8 mouse cellular contexts compared by ENCODE assay signal in genomic region chr15:80977620-80978334, GRCm38 (mm10). TPM values are rescaled to one million over a fixed set of nuclear protein-coding genes. Genes with fewer than 3 reads are reported as not detected.
DNase-seq lines count a peak whose midpoint lies in the region; ATAC-seq and TF ChIP-seq lines count a peak whose summit lies in the region.

Sgsm3 (plus strand) TSS chr15:80977765.

- H3K9me3 ChIP-seq in forebrain, embryonic 16.5 days (ENCODE audit: control insufficient read depth, low read length), result no peaks in the 10 kb centered on the region
- H3K9me3 ChIP-seq in lung, embryonic 14.5 days (ENCODE audit: low read depth, low read length), result no peaks in the 10 kb centered on the region

- intact Hi-C loops in heart, postnatal 36 days (cut with DNase I), result no loop called here

- H3K4me1 ChIP-seq in forebrain, embryonic 16.5 days (replicated peaks; ENCODE audit: control insufficient read depth, insufficient read depth, low read length), result peaks cover 12% of the 10 kb centered on the region
- no peaks in the 10 kb centered on the region for H3K4me1 ChIP-seq in lung, embryonic 14.5 days (ENCODE audit: insufficient read depth)
- H3K4me1 ChIP-seq in olfactory bulb, adult 2 months (ENCODE audit: control insufficient read depth, insufficient read depth, low read length), result peaks cover 6% of the 10 kb centered on the region; the same call in 1 of the 2 replicates
- H3K4me1 ChIP-seq in thymus, adult 2 months (replicated peaks; ENCODE audit: control insufficient read depth, insufficient read depth, low read length), result peaks cover 2% of the 10 kb centered on the region; the same call in 1 of the 2 replicates

- no peaks in the 10 kb centered on the region for H3K27me3 ChIP-seq in forebrain, embryonic 16.5 days (replicated peaks; ENCODE audit: control insufficient read depth, insufficient read depth, low read length)
- no peaks in the 10 kb centered on the region for H3K27me3 ChIP-seq in lung, embryonic 14.5 days (ENCODE audit: insufficient read depth, low read length)
- H3K27me3 ChIP-seq in thymus, adult 2 months (ENCODE audit: control insufficient read depth, insufficient read depth, low read length), result no peaks in the 10 kb centered on the region

- peak within 1 kb of the TSS; percentile 75 for H3K4me2 ChIP-seq in forebrain, embryonic 16.5 days (ENCODE audit: low read length)
- peak within 1 kb of the TSS; percentile 80 for H3K4me2 ChIP-seq in lung, embryonic 14.5 days

- peak within 1 kb of the TSS; percentile 77 for H3K4me3 ChIP-seq in forebrain, embryonic 16.5 days (replicated peaks; ENCODE audit: low read length)
- peak within 1 kb of the TSS; percentile 70 for H3K4me3 ChIP-seq in layer of hippocampus, adult 2 months
- H3K4me3 ChIP-seq in lung, embryonic 14.5 days (ENCODE audit: low read depth, low read length), result peak within 1 kb of the TSS; percentile 87
- H3K4me3 ChIP-seq in olfactory bulb, adult 2 months (ENCODE audit: insufficient read depth, low read depth, low read length), result peak within 1 kb of the TSS; percentile 78
- peak within 1 kb of the TSS; percentile 63 for H3K4me3 ChIP-seq in thymus, adult 2 months (ENCODE audit: control insufficient read depth, insufficient read depth, low read length)

- H3K27ac ChIP-seq in forebrain, embryonic 16.5 days (ENCODE audit: low read length), result peak within 1 kb of the TSS; percentile 37; the same call in 1 of the 2 replicates
- peak within 1 kb of the TSS; percentile 87 for H3K27ac ChIP-seq in layer of hippocampus, adult 2 months
- H3K27ac ChIP-seq in lung, embryonic 14.5 days (ENCODE audit: low read depth), result no peak within 1 kb of the TSS
- peak within 1 kb of the TSS; percentile 54; the same call in 1 of the 2 replicates for H3K27ac ChIP-seq in olfactory bulb, adult 2 months (ENCODE audit: insufficient read depth, low read depth, low read length)
- no peak within 1 kb of the TSS for H3K27ac ChIP-seq in thymus, adult 2 months (ENCODE audit: control insufficient read depth, insufficient read depth, low read length)

- H3K9ac ChIP-seq in forebrain, embryonic 16.5 days (replicated peaks; ENCODE audit: low read depth, low read length), result peak within 1 kb of the TSS; percentile 83
- peak within 1 kb of the TSS; percentile 73 for H3K9ac ChIP-seq in lung, embryonic 14.5 days

- DNase-seq in ES-CJ7 (ENCODE audit: low read depth, low spot score), result peak; percentile 91
- DNase-seq in cerebellum, adult 11-12 months, result peak; percentile 92
- DNase-seq in heart, postnatal 36 days, result peak; percentile 85 to 86
- peak; percentile 85 to 88 for DNase-seq in layer of hippocampus, adult 2 months (ENCODE audit: low spot score in 2 of 2)
- peak; percentile 92 for DNase-seq in lung, embryonic 14.5 days
- peak; percentile 84 for DNase-seq in thymus, adult 2 months

- TF ChIP-seq POLR2A in olfactory bulb, adult 2 months (IDR thresholded peaks at IDR 0.05; ENCODE audit: insufficient read depth, low read depth, low read length), result peak; percentile 91
- no peak for TF ChIP-seq POLR2A in thymus, adult 2 months (IDR thresholded peaks at IDR 0.05; ENCODE audit: control insufficient read depth, extremely low read depth, insufficient read depth, low read length, poor library complexity)

- TF ChIP-seq CTCF in layer of hippocampus, adult 2 months (conservative IDR thresholded peaks at IDR 0.05), result no peak
- no peak for TF ChIP-seq CTCF in lung, embryonic 14.5 days (IDR thresholded peaks at IDR 0.05; ENCODE audit: low read depth)
- 0 out of 2 replicates have a peak, but pooled peaks have one; percentile 17 for TF ChIP-seq CTCF in olfactory bulb, adult 2 months (IDR thresholded peaks at IDR 0.05; ENCODE audit: insufficient read depth, low read depth, low read length)
- peak; percentile 41; the same call in 1 of the 2 replicates for TF ChIP-seq CTCF in thymus, adult 2 months (IDR thresholded peaks at IDR 0.05; ENCODE audit: borderline replicate concordance, control insufficient read depth, extremely low read depth, insufficient read depth, low read length, poor library complexity)

- H3K36me3 ChIP-seq in forebrain, embryonic 16.5 days (ENCODE audit: control insufficient read depth, insufficient read depth), result no peaks in the 10 kb centered on the region
- no peaks in the 10 kb centered on the region for H3K36me3 ChIP-seq in lung, embryonic 14.5 days (ENCODE audit: insufficient read depth)
- H3K36me3 ChIP-seq in thymus, adult 2 months (ENCODE audit: control insufficient read depth, insufficient read depth, low read length), result no peaks in the 10 kb centered on the region

- WGBS in forebrain, embryonic 16.5 days, result under 1% methylated on average over 64 of the region's 67 CpGs
- under 1% methylated on average over 66 of the region's 67 CpGs for WGBS in lung, embryonic 14.5 days
- WGBS in olfactory bulb, adult 2 months, result under 1% methylated on average over 67 of the region's 67 CpGs
- under 1% methylated on average over 66 of the region's 67 CpGs for WGBS in thymus, adult 2 months

- peak; percentile 97 for ATAC-seq in forebrain, embryonic 16.5 days
- ATAC-seq in lung, embryonic 14.5 days (ENCODE audit: insufficient read depth), result peak; percentile 86

RNA-seq across cellular contexts. Expression of gene Sgsm3, which starts in this region (rescaled TPM):
- 65.4 and 77.5 TPM in 2 replicates for polyA plus RNA-seq in forebrain, embryonic 16.5 days (2015; fragmentation: Nextera tagmentation; extraction: Ambion mirVana)
- 10 to 100 TPM; 10.7 to 11.2 TPM for total RNA-seq in heart, postnatal 36 days (2021)
- total RNA-seq in layer of hippocampus, adult 2 months (2021), result 10 to 100 TPM; 83.0 to 89.2 TPM
- 33.2 and 40.0 TPM in 2 replicates for polyA plus RNA-seq in lung, embryonic 14.5 days (2014; fragmentation: Nextera tagmentation; extraction: Ambion mirVana)
- not detected in 2 replicates for polyA plus RNA-seq in olfactory bulb, adult 2 months (2012; ENCODE audit: insufficient read depth, insufficient read length, low replicate concordance, missing spikeins)
- 18.4 and 18.5 TPM in 2 replicates for polyA plus RNA-seq in thymus, adult 2 months (2012; rRNA removed)

Comparison
In these comparisons a context has a peak if more than half of its experiments do, and no peak if none do; other contexts are left out.
1. RNA of gene Sgsm3 (total RNA-seq): 83.0 to 89.2 TPM in layer of hippocampus, adult 2 months; 10.7 to 11.2 TPM in heart, postnatal 36 days; every median in the first group is over 4 times any median in the second.
2. RNA of gene Sgsm3 (polyA plus RNA-seq): 65.4 to 77.5 TPM in forebrain, embryonic 16.5 days, 33.2 to 40.0 TPM in lung, embryonic 14.5 days and 18.4 to 18.5 TPM in thymus, adult 2 months; not detected in olfactory bulb, adult 2 months; every median in the first group is over 10 times any median in the second.
3. H3K27ac ChIP-seq: peak in forebrain, embryonic 16.5 days (single experiment), layer of hippocampus, adult 2 months (single experiment) and olfactory bulb, adult 2 months (single experiment); none in lung, embryonic 14.5 days (single experiment) and thymus, adult 2 months (single experiment).
4. CTCF ChIP-seq: peak in olfactory bulb, adult 2 months (single experiment) and thymus, adult 2 months (single experiment); none in layer of hippocampus, adult 2 months (single experiment) and lung, embryonic 14.5 days (single experiment).
5. Peak in every context shown above with its lines, with median percentiles within 50 percentile points of each other: DNase-seq and H3K4me3 ChIP-seq.